Mouse (Mus musculus) stomach, embryonic 15.5 days (tissue): ENCODE results near the gene Acot8. TPM values are rescaled to one million over a fixed set of nuclear protein-coding genes. Genes with fewer than 3 reads are reported as not detected.
"Not testable (repeated sequence)": the region's sequence is repeated elsewhere in the genome, so short reads cannot be mapped to it uniquely, and the experiment has no call there.

ENCODE experiments used
- ATAC-seq: fragments of 200-750 bp; cut with Nextera tagmentation; 2 replicates; pipeline ENCODE4 v1.8.0; 2017; ENCODE audit warnings: low read depth, moderate number of reproducible peaks, moderate TSS enrichment; ENCODE audit not compliant: insufficient read depth, low FRiP score
- H3K27ac ChIP-seq: fragments of 300-500 bp; sonication (generic); 2 replicates; pipeline ENCODE4 v1.5.1; 2015; ENCODE audit warnings: mild to moderate bottlenecking, inconsistent platforms
- H3K27me3 ChIP-seq: fragments of 300-500 bp; sonication (generic); replicated peaks from 2 replicates; pipeline ENCODE4 v1.6.1; 2015; ENCODE audit warnings: inconsistent platforms
- H3K36me3 ChIP-seq: fragments of 300-500 bp; sonication (generic); 2 replicates; pipeline ENCODE4 v1.6.1; 2015; ENCODE audit warnings: inconsistent platforms
- H3K4me1 ChIP-seq: fragments of 300-500 bp; sonication (generic); 2 replicates; pipeline ENCODE4 v1.6.1; 2015; ENCODE audit warnings: inconsistent platforms
- H3K4me2 ChIP-seq: fragments of 300-500 bp; sonication (generic); 2 replicates; pipeline ENCODE4 v1.6.1; 2015; ENCODE audit warnings: mild to moderate bottlenecking, inconsistent platforms
- H3K4me3 ChIP-seq: fragments of 300-500 bp; sonication (generic); replicated peaks from 2 replicates; pipeline ENCODE4 v1.5.1; 2015; ENCODE audit warnings: inconsistent platforms
- H3K9ac ChIP-seq: fragments of 300-500 bp; sonication (generic); 2 replicates; pipeline ENCODE4 v1.6.1; 2015; ENCODE audit warnings: inconsistent platforms
- H3K9me3 ChIP-seq: fragments of 300-500 bp; sonication (generic); 2 replicates; pipeline ENCODE4 v1.6.1; 2016; ENCODE audit warnings: inconsistent platforms
- WGBS: fragments of 180-500 bp; shearing (Covaris S2); methylation state at CpG from one replicate; pipeline ENCODE4 v1.1.7; 2015; 5-methylcytosine and 5-hydroxymethylcytosine counted together
- polyA plus RNA-seq: library from polyadenylated mRNA; unstranded; fragments of >200 nt; fragmentation: Nextera tagmentation; extraction: Ambion mirVana; gene quantifications from 2 replicates; pipeline ENCODE4 v1.2.1, GENCODE M21; 2015

Gene Acot8
- polyA plus RNA-seq, 1 experiment from 2014 or later: 21.9 TPM

GRCm38 (mm10) chr2:164805332-164805718, 643 bp upstream of the Acot8 start:
- WGBS: under 1% methylated on average over 21 of the region's 21 CpGs
- peak overlapping the region; percentile 92 for H3K27ac ChIP-seq
- peak; percentile 53; the same call in 1 of the 2 replicates for ATAC-seq

DNA sequence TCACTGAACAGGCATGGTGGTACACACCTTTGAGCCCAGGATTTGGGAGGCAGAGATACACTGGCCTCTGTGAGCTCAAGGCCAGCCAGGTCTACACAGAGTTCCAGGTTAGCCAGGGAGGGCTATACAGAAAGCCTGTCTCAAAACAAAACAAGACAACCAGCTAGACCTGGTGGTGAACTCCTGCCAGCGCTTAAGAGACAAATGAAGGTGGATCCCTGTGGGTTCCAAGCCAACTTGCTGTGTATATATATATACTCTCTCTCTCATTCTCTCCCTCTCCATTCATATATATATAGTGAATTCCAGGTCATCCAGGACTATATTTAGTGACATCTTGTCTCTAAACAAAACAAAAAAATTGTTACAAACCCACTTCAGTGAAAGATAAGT, 765 bp downstream of the Acot8 start:
- Histone ChIP-seq H3K36me3 (peaks cover 20% of the 10 kb centered on the region; the same call in 1 of the 2 replicates), H3K27ac (no peak overlapping the region), H3K4me3 (peak overlapping the region; percentile 88), H3K4me1 (peaks cover 11% of the 10 kb centered on the region), H3K9me3 (no peaks in the 10 kb centered on the region), H3K4me2 (peak overlapping the region; percentile 58), H3K27me3 (no peaks in the 10 kb centered on the region), H3K9ac (peak overlapping the region; percentile 47)
- WGBS: 56% methylated on average over 1 of the region's 1 CpGs
- ATAC-seq: no peak

More at GRCm38 (mm10) chr2:164805332-164805718, 643 bp upstream of the Acot8 start:
- Histone ChIP-seq H3K9ac (peak overlapping the region; percentile 81), H3K4me2 (peak overlapping the region; percentile 91), H3K4me3 (peak overlapping the region; percentile 88), H3K27me3 (no peaks in the 10 kb centered on the region), H3K4me1 (peaks cover 11% of the 10 kb centered on the region), H3K9me3 (no peaks in the 10 kb centered on the region), H3K36me3 (peaks cover 10% of the 10 kb centered on the region; the same call in 1 of the 2 replicates)

- H3K9me3 ChIP-seq: no peaks in the 10 kb centered on the region
- H3K4me2 ChIP-seq: peak overlapping the region; percentile 58
- peaks cover 19% of the 10 kb centered on the region; the same call in 1 of the 2 replicates for H3K36me3 ChIP-seq
- H3K27me3 ChIP-seq: no peaks in the 10 kb centered on the region
- ATAC-seq: no peak
- H3K4me3 ChIP-seq: peak overlapping the region; percentile 88
- H3K4me1 ChIP-seq: peaks cover 11% of the 10 kb centered on the region
- no peak overlapping the region for H3K27ac ChIP-seq
- peak overlapping the region; percentile 47; the same call in 1 of the 2 replicates for H3K9ac ChIP-seq
- WGBS: 85% methylated on average over 16 of the region's 16 CpGs
Measured at GRCm38 (mm10) chr2:164803201-164803920, 1.3 kb downstream of the Acot8 start.

GRCm38 (mm10) chr2:164800252-164801004, 4.3 kb downstream of the Acot8 start:
- Histone ChIP-seq H3K27ac (no peak overlapping the region), H3K27me3 (no peaks in the 10 kb centered on the region), H3K4me3 (no peak overlapping the region), H3K9me3 (no peaks in the 10 kb centered on the region), H3K4me1 (peaks cover 5% of the 10 kb centered on the region), H3K9ac (no peak overlapping the region), H3K36me3 (peaks cover 30% of the 10 kb centered on the region), H3K4me2 (no peak overlapping the region)
- ATAC-seq: no peak
- WGBS: 88% methylated on average over 13 of the region's 13 CpGs

DNA sequence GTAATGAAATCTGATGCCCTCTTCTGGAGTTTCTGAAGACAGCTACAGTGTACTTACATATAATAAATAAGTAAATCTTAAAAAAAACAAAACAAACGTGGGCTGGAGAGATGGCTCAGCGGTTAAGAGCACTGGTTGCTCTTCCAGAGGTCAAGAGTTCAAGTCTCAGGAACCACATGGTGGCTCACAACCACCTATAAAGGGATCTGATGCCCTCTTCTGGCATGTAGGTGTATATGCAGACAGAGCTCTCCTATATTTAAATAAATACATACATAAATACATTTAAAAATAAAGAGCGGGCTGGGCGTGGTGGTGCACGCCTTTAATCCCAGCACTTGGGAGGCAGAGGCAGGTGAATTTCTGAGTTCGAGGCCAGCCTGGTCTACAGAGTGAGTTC, 6.1 kb downstream of the Acot8 start:
- not testable (repeated sequence) for H3K9me3 ChIP-seq, ATAC-seq, H3K9ac ChIP-seq, H3K4me3 ChIP-seq, H3K27ac ChIP-seq, H3K4me1 ChIP-seq, H3K27me3 ChIP-seq, H3K4me2 ChIP-seq
- peaks cover 43% of the 10 kb centered on the region for H3K36me3 ChIP-seq
- WGBS: 80% methylated on average over 6 of the region's 6 CpGs

- no peak overlapping the region for H3K9ac ChIP-seq
- H3K27ac ChIP-seq: no peak overlapping the region
- H3K36me3 ChIP-seq: peaks cover 51% of the 10 kb centered on the region
- 74% methylated on average over 4 of the region's 4 CpGs for WGBS
- no peak for ATAC-seq
- H3K4me2 ChIP-seq: no peak overlapping the region
- H3K4me3 ChIP-seq: no peak overlapping the region
- H3K4me1 ChIP-seq: peaks cover 2% of the 10 kb centered on the region; the same call in 1 of the 2 replicates
- no peaks in the 10 kb centered on the region for H3K27me3 ChIP-seq
- no peaks in the 10 kb centered on the region for H3K9me3 ChIP-seq
Measured at GRCm38 (mm10) chr2:164795868-164796267, 8.8 kb downstream of the Acot8 start.

DNA sequence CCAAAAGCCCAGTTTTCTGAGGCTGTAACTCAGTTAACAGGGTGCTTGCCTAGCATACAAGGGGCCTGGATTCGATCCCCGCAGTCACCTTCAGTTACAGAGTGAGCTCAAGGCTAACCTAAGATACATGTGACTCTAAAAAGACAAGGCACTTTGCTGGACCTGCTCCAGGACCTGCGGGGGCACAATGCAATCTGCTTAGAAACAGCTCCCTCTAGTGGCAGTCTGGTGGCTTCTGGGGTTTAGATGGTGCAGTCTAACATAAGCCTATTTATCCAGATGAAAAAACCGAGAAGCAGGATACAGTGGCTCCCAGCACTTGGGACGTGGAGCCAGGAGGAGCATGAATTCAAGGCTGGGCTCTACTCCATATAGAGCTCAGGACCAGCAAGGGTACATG, 10.4 kb downstream of the Acot8 start:
- Histone ChIP-seq H3K4me1 (peaks cover 2% of the 10 kb centered on the region; the same call in 1 of the 2 replicates), H3K27me3 (no peaks in the 10 kb centered on the region), H3K36me3 (peaks cover 43% of the 10 kb centered on the region), H3K9me3 (no peaks in the 10 kb centered on the region), H3K9ac (no peak overlapping the region), H3K4me3 (no peak overlapping the region), H3K4me2 (no peak overlapping the region), H3K27ac (no peak overlapping the region)
- ATAC-seq: peak; percentile 32; the same call in 1 of the 2 replicates
- WGBS: 38% methylated on average over 5 of the region's 5 CpGs

GRCm38 (mm10) chr2:164793772-164794171, 10.9 kb downstream of the Acot8 start:
- Histone ChIP-seq H3K4me2 (no peak overlapping the region), H3K27me3 (no peaks in the 10 kb centered on the region), H3K4me1 (peaks cover 4% of the 10 kb centered on the region; the same call in 1 of the 2 replicates), H3K27ac (no peak overlapping the region), H3K36me3 (peaks cover 39% of the 10 kb centered on the region), H3K9ac (no peak overlapping the region), H3K4me3 (no peak overlapping the region), H3K9me3 (no peaks in the 10 kb centered on the region)
- WGBS: 92% methylated on average over 2 of the region's 2 CpGs
- no peak for ATAC-seq

DNA sequence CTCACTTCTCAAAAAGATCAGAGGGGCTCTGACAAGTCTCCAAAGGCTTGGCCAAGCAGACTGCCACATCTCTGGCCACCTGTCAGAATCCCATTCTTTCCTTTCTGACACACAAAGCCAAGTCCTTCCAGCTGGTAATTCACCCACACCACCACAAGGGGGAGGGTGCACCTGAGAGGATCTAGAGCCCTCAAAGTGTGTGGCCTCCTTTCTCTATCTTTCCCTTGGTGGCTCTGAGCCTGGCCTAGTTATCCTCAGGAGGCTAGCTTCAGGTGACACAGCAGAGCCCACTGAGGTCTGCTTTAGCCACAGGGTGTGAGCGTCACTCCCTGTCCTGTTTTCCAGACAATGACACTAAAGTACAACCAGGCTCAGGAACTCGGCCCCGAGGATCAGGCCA, 11.4 kb downstream of the Acot8 start:
- H3K4me2 ChIP-seq: no peak overlapping the region
- no peaks in the 10 kb centered on the region for H3K27me3 ChIP-seq
- H3K9me3 ChIP-seq: no peaks in the 10 kb centered on the region
- WGBS: 63% methylated on average over 3 of the region's 3 CpGs
- peaks cover 9% of the 10 kb centered on the region for H3K4me1 ChIP-seq
- no peak overlapping the region for H3K9ac ChIP-seq
- ATAC-seq: no peak
- peaks cover 37% of the 10 kb centered on the region for H3K36me3 ChIP-seq
- H3K4me3 ChIP-seq: no peak overlapping the region
- no peak overlapping the region for H3K27ac ChIP-seq

DNA sequence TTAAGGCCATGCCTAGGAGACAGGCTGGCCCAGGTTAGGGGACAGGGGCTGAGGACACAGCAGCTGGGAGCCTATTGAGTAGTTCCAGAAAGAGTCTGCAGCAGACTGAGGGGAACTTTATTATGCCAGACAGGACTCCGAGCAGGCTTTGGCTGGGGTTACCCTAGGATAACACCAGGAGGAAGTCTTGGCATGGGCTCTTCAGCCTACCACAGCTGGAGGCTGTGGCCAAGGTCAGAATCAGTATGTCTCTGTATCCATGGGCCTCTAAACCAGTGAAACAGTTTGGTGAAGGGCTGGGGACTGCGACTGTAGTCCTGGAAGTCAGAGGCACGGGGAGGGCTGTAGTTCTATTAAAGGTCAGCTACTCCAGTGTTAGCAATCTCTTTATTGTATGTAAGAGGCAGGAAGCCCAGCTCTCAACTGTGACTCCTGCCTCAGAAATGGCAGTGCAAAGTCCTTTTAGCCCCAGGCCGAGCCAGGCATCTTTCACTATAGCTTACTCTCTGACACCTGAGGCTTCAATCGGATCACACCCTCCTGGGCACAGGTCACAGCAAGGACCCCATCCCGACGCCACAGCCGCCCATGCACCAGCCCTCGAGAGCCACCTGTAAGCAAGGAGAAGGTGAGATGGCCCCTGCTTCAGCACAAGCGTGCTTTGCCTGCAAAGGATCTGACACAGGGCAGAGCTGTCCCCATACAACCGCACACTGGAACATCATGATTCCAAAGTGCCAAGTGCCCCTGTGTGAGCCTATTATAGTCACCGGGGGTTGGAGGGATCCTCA, 12.1 kb downstream of the Acot8 start:
- no peaks in the 10 kb centered on the region for H3K9me3 ChIP-seq
- no peak overlapping the region for H3K4me3 ChIP-seq
- H3K36me3 ChIP-seq: peaks cover 33% of the 10 kb centered on the region
- peaks cover 9% of the 10 kb centered on the region for H3K4me1 ChIP-seq
- no peaks in the 10 kb centered on the region for H3K27me3 ChIP-seq
- no peak overlapping the region for H3K27ac ChIP-seq
- no peak overlapping the region for H3K4me2 ChIP-seq
- ATAC-seq: no peak
- H3K9ac ChIP-seq: no peak overlapping the region
- 94% methylated on average over 12 of the region's 12 CpGs for WGBS

DNA sequence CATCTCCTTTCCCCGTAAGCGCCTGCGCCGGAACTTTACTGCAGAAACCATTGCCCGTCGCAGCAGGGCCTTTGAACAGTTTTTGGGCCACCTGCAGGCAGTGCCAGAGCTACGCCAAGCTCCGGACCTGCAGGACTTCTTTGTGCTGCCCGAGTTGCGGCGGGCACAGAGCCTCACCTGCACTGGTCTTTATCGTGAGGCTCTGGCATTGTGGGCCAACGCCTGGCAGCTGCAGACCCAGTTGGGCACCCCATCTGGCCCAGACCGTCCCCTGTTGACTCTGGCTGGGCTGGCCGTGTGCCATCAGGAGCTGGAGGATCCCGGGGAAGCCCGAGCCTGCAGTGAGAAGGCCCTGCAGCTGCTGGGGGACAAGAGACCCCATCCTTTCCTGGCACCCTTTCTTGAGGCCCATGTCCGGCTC, 12.8 kb downstream of the Acot8 start:
- no peak overlapping the region for H3K4me2 ChIP-seq
- 92% methylated on average over 18 of the region's 18 CpGs for WGBS
- peaks cover 14% of the 10 kb centered on the region for H3K4me1 ChIP-seq
- no peaks in the 10 kb centered on the region for H3K27me3 ChIP-seq
- peaks cover 31% of the 10 kb centered on the region for H3K36me3 ChIP-seq
- no peak for ATAC-seq
- H3K4me3 ChIP-seq: no peak overlapping the region
- no peak overlapping the region for H3K27ac ChIP-seq
- H3K9ac ChIP-seq: no peak overlapping the region
- no peaks in the 10 kb centered on the region for H3K9me3 ChIP-seq
